Comparison of ENCODE assay signal across 30 mouse cellular contexts in the genomic region with DNA sequence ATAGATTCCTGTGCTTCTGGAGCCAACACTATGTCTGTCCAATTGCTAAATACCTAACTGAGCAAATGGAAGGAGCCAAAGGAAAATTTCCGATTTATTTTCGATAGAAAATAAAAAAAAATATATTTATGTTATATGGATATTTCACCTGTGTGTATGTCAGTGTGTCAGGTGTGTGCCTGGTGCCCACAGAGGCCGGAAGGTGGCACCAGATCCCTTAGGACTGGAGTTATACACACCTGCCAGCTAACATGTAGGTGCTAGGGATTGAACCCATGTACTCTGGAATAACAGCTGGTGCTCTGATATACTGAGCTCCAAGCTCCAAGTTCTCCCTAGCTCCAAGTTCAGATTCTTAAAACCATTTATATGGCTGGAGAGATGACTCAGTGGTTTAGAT.
"Had no signal": no experiment of that assay in that cellular context is flagged by ENCODE, and none has a peak within 500 bp of the region (broad histone marks: within the 10 kb centered on the region; RNA-seq: fewer than 3 reads in every experiment).

No protein-coding gene starts in this region.

- H3K27me3 ChIP-seq: limb, embryonic 12.5 days; limb, embryonic 13.5 days; limb, embryonic 15.5 days; liver, embryonic 12.5 days; liver, embryonic 13.5 days; liver, embryonic 15.5 days; lung, embryonic 15.5 days; megakaryocyte, embryonic 14.5 days; midbrain, embryonic 12.5 days; midbrain, embryonic 13.5 days; midbrain, embryonic 15.5 days; neural tube, embryonic 12.5 days had no signal

- H3K36me3 ChIP-seq: limb, embryonic 10.5 days; limb, embryonic 12.5 days; limb, embryonic 13.5 days; limb, embryonic 15.5 days; liver, embryonic 12.5 days; liver, embryonic 13.5 days; liver, embryonic 15.5 days; lung, embryonic 15.5 days; midbrain, embryonic 10.5 days; midbrain, embryonic 12.5 days; midbrain, embryonic 13.5 days; midbrain, embryonic 15.5 days; neural tube, embryonic 12.5 days had no signal

- H3K27ac ChIP-seq: left cerebral cortex, adult 2 months; limb, embryonic 10.5 days; limb, embryonic 12.5 days; limb, embryonic 13.5 days; limb, embryonic 15.5 days; liver, embryonic 12.5 days; liver, embryonic 13.5 days; liver, embryonic 14.5 days; liver, embryonic 15.5 days; lung, embryonic 15.5 days; macrophage; midbrain, embryonic 10.5 days; midbrain, embryonic 12.5 days; midbrain, embryonic 13.5 days; midbrain, embryonic 15.5 days; neural tube, embryonic 12.5 days had no signal

- H3K4me1 ChIP-seq: limb, embryonic 10.5 days; limb, embryonic 12.5 days; limb, embryonic 13.5 days; limb, embryonic 15.5 days; liver, embryonic 12.5 days; liver, embryonic 13.5 days; liver, embryonic 15.5 days; lung, embryonic 15.5 days; megakaryocyte, embryonic 14.5 days; midbrain, embryonic 10.5 days; midbrain, embryonic 12.5 days; midbrain, embryonic 13.5 days; midbrain, embryonic 15.5 days; neural tube, embryonic 12.5 days had no signal

- DNase-seq: left cerebral cortex, postnatal 4 days; liver, embryonic 13.5 days; liver, postnatal 0 days; lung, adult 18-20 months; lung, adult 2 months; lung, embryonic 14.5 days; lung, postnatal 10 days; lung, postnatal 14 days; lung, postnatal 36 days; lung, postnatal 4 days; midbrain, embryonic 14.5 days had no signal

- H3K9ac ChIP-seq: limb, embryonic 12.5 days; limb, embryonic 13.5 days; limb, embryonic 15.5 days; liver, embryonic 12.5 days; liver, embryonic 13.5 days; liver, embryonic 14.5 days; liver, embryonic 15.5 days; liver, postnatal 0 days; lung, embryonic 14.5 days; lung, embryonic 15.5 days; midbrain, embryonic 12.5 days; midbrain, embryonic 13.5 days; midbrain, embryonic 15.5 days; neural tube, embryonic 12.5 days had no signal

- H3K4me2 ChIP-seq: limb, embryonic 12.5 days; limb, embryonic 13.5 days; limb, embryonic 15.5 days; liver, embryonic 11.5 days; liver, embryonic 12.5 days; liver, embryonic 13.5 days; liver, embryonic 15.5 days; lung, embryonic 14.5 days; lung, embryonic 15.5 days; midbrain, embryonic 11.5 days; midbrain, embryonic 12.5 days; midbrain, embryonic 13.5 days; midbrain, embryonic 15.5 days; neural tube, embryonic 12.5 days had no signal

- H3K9me3 ChIP-seq: limb, embryonic 10.5 days; limb, embryonic 12.5 days; limb, embryonic 13.5 days; limb, embryonic 15.5 days; liver, embryonic 12.5 days; liver, embryonic 13.5 days; liver, embryonic 15.5 days; lung, embryonic 15.5 days; midbrain, embryonic 10.5 days; midbrain, embryonic 12.5 days; midbrain, embryonic 13.5 days; midbrain, embryonic 15.5 days; neural tube, embryonic 12.5 days had no signal

- H3K4me3 ChIP-seq: left cerebral cortex, adult 2 months; limb, embryonic 10.5 days; limb, embryonic 12.5 days; limb, embryonic 13.5 days; limb, embryonic 15.5 days; liver, embryonic 12.5 days; liver, embryonic 13.5 days; liver, embryonic 15.5 days; lung, embryonic 15.5 days; megakaryocyte, embryonic 14.5 days; midbrain, embryonic 10.5 days; midbrain, embryonic 12.5 days; midbrain, embryonic 13.5 days; midbrain, embryonic 15.5 days; myocyte; neural tube, embryonic 12.5 days had no signal
